Mouse (Mus musculus) gastrocnemius, adult 2 months (tissue): Measurements from ENCODE around the gene Inppl1. TPM values are rescaled to one million over a fixed set of nuclear protein-coding genes. Genes with fewer than 3 reads are reported as not detected.

ENCODE experiments used
- DNase-seq: peaks from one replicate; pipeline ENCODE4 v3.0.0; 2022
- H3K27ac ChIP-seq: fragments of 200-600 bp; 2 replicates; pipeline ENCODE4 v1.8.1; 2022; ENCODE audit warnings: mild to moderate bottlenecking
- H3K4me3 ChIP-seq: fragments of 200-600 bp; 2 replicates; pipeline ENCODE4 v1.8.1; 2022; ENCODE audit warnings: mild to moderate bottlenecking, moderate library complexity
- CTCF ChIP-seq: fragments of 200-600 bp; IDR thresholded peaks from 2 replicates; pipeline ENCODE4 v1.8.1; 2022; ENCODE audit warnings: antibody characterized with exemption, mild to moderate bottlenecking, moderate library complexity
- intact Hi-C: fragments of 180-260 bp; cut with DNase I; formaldehyde crosslinking; loops from one replicate; pipeline ENCODE4 v1.15.1; 2025
- total RNA-seq, 2 experiments: library from RNA; stranded (reverse); gene quantifications; 2 replicates each; pipeline ENCODE4 v1.2.3; 2021

Gene Inppl1
- total RNA-seq, 2 experiments from 2014 or later, result 89.0 to 96.5 TPM

DNA sequence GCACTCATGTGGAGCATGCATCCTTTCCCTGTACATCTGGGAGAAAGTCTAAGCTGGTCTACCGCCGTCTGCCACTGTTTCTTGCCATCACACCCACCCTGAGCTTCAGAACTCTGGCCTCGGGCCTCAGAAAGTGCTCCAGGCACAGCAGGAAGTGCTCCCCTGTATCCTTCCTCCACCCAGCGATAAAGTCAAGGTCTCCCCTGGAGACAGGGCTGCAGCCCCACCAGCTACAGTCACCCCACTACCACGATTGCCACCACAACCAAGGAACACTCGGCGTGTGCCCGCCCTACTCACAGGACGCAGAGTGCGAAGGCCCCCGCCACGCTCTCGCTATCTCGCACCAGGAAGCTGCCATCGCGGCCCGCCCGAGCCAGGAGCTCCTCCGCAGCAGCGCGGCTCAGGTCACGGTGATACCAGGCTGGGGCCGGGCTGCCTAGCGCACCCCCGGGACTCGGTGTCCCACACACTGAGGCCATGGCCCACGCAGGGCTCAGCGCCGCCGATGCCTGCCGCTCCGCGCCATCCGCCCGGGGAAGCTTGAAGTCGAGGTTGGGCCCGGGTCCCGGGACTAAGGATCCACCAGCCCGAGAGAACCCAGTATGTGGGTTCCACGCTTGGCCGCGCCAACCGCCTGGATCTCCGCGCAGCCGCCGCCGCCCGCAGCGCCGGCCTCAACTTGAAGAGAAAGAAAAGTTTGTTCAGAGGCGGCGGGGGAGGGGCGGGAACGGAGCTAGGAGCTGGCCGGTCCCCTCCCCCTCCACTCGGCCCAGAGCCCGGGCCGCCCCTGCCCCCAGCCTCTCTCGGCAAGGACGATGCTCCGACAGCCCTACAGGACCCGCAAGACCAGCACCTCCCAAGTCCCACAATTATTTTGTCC, 1.5 kb downstream of the Inppl1 start:
- peak; percentile 80 for DNase-seq
- Histone ChIP-seq H3K27ac (peak overlapping the region; percentile 95), H3K4me3 (peak overlapping the region; percentile 95)
- intact Hi-C loops, result loop anchor here (2.0 to 5.0 kb wide), 3 partner anchors 136 to 174 kb away; partner anchors contain the start of gene Clpb
- TF ChIP-seq CTCF, result no peak

DNA sequence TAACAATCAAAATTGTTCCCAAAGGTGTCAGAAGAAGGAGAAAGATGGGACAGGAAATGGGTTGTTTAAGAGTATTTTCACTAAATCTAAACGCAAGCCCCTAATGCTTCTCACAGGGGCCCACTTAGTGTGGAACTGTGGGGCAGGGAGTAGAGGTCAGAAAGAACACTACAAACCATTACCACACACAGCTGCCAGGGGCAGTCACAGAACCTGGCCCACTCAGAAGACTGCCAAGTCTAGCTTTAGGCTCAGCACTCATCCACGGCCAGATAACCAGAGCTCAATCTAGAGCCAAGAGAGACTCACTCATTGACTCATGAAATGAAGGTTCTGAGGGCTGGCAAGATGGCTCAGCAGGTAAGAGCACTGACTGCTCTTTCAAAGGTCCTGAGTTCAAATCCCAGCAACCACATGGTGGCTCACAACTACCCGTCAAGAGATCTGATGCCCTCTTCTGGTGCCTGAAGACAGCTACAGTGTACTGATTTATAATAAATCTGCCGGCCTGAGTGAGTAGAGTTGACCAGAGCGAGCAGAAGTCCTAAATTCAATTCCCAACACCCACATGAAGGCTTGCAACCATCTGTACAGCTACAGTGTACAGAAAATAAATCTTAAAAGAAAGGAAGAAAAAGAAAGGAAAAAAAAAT, 2.4 kb downstream of the Inppl1 start:
- H3K4me3 ChIP-seq, result peak overlapping the region; percentile 95
- peak; percentile 45 for TF ChIP-seq CTCF
- intact Hi-C loops, result loop anchor here (2.0 to 5.0 kb wide), 3 partner anchors 137 to 173 kb away; partner anchors contain the start of gene Clpb
- no peak for DNase-seq
- H3K27ac ChIP-seq, result peak overlapping the region; percentile 95

DNA sequence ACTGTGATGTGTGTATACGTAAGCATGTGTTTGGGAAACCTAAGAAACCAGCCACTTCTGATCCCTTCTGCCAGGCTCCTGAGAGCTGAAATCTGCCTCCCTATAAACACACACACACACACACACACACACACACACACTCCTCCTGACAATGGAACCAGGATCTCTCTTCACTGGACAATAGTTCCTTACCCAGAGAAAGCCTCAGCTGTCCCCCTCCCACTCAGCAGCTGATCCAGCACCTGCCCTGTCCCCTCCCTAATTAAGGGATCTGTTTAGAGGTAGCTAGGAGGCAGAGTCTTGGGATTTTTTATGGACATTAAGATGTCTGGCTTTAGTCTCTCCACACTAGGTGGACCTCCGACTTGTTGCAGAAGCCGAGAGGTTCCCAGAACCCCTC, 3.1 kb downstream of the Inppl1 start:
- Histone ChIP-seq H3K27ac (peak overlapping the region; percentile 95), H3K4me3 (no peak overlapping the region; the same call in none of the 2 replicates)
- intact Hi-C loops, result loop anchor here (5.0 kb wide), 2 partner anchors 137 to 173 kb away; partner anchors contain the start of gene Clpb
- DNase-seq, result no peak
- no peak for TF ChIP-seq CTCF

DNA sequence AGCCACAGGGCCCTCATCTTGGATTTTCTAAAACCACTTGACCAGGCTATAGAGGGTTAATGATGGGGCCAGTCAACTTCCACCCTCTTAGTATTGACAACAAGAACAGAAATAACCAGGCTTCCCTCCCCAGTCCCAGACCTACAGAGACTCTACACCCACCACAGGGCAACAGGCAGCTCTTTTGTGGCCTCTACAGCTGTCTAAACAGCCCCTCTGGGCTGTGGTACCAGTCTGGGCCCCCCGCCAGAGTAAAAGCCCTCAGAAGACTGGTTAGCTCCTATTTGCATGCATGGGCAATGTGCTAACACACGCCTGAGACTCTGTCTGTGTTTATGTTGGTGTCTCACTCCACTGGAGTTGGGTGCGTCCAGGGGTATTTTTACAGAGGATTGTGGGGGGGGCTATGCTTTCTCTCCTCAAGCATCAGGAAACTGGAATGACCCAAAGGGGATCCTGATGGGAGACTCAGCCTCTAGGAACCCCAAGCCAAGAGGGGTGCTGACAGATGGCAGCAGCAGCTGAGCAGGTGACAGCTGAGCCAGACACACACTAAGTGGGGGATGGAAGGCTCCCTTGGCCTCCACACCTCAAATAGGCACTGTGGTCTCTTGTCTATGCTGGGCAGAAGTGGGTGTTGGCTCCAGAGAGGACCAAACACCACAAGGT, 4.0 kb downstream of the Inppl1 start:
- intact Hi-C loops, result no loop called here
- DNase-seq, result no peak
- Histone ChIP-seq H3K4me3 (no peak overlapping the region; the same call in 1 of the 2 replicates), H3K27ac (peak overlapping the region; percentile 29; the same call in 1 of the 2 replicates)
- TF ChIP-seq CTCF, result no peak

DNA sequence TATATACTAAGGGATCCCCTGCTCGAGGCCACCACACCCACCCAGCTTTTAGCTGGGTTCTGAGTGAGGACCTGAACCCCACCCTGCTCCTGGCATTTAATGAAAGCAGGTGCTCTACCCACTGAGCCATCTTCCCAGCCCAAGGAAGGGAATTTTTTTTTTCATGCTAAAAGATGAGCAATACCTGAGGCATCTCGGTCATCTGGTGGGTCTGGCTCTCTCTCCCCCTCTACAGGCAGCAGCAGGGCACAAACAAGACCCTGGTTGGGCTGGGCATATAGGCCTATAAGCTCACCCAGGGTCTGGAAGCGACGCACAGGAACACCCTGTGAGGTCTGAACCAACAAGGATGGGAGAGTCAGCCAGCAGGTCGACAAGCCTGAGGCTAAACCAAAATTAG, 4.7 kb downstream of the Inppl1 start:
- no peak overlapping the region for H3K4me3 ChIP-seq
- TF ChIP-seq CTCF, result no peak
- H3K27ac ChIP-seq, result 0 out of 2 replicates have a peak overlapping the region, but pooled peaks have one; percentile 3
- no peak for DNase-seq
- intact Hi-C loops, result no loop called here

DNA sequence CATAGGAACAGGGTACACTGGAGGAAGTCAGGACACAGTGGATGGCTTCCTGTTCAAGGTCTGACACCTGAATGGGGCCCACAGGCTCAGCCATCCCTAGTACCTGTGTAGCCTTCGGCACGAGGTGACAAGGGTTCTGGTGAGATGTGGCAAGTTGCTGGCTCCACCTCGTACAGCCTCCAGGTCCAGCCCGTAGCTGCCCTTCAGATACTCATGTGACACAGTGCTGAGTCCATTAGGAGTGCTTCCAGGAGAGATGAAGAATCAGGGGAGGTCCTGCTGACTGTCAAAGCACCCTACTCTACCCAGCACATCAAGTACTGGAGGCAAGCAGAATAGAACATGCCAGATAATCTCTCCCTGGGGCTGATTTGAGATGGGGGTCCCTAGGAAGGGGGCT, 5.7 kb downstream of the Inppl1 start:
- H3K4me3 ChIP-seq, result no peak overlapping the region
- TF ChIP-seq CTCF, result no peak
- no peak for DNase-seq
- no peak overlapping the region for H3K27ac ChIP-seq
- intact Hi-C loops, result no loop called here

DNA sequence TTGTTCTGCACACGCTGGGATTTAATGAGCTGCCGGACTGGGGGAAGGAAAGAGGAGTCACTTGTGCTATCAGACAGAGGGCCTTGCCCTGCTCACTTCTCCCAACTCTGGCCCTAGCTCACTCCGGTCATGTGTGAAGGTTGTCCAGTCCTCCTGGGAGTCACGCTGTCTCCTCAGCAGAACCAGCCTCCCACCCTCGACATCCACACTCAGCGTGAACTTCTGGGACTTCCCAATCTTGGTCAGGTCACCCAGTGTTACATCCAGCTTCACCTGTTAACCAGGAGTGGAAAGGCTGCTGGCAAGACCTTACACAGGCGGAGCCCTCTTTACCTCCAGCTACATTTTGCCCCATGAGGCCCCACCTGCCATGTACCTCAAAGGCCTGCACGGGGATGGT, 6.6 kb downstream of the Inppl1 start:
- intact Hi-C loops, result no loop called here
- no peak for DNase-seq
- Histone ChIP-seq H3K27ac (no peak overlapping the region), H3K4me3 (no peak overlapping the region)
- no peak for TF ChIP-seq CTCF

DNA sequence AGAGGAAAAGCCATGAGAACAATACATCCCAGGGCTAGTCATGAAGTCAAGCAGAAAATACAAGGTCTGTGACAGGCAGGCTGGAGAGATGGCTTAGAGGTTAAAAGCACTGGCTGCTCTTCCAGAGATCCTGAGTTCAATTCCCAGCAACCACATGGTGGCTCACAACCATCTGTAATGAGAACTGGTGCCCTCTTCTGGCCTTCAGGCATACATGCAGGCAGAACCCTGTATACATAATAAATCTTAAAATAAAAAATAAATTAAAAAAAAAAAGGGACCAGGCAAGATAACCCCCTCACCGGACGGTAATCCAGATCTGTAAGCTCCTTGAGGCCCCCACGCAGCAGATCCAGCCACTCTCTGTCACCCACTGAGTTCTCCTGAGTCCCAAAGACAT, 7.7 kb downstream of the Inppl1 start:
- no peak for DNase-seq
- intact Hi-C loops, result no loop called here
- Histone ChIP-seq H3K27ac (no peak overlapping the region), H3K4me3 (no peak overlapping the region)
- peak; percentile 42 for TF ChIP-seq CTCF

DNA sequence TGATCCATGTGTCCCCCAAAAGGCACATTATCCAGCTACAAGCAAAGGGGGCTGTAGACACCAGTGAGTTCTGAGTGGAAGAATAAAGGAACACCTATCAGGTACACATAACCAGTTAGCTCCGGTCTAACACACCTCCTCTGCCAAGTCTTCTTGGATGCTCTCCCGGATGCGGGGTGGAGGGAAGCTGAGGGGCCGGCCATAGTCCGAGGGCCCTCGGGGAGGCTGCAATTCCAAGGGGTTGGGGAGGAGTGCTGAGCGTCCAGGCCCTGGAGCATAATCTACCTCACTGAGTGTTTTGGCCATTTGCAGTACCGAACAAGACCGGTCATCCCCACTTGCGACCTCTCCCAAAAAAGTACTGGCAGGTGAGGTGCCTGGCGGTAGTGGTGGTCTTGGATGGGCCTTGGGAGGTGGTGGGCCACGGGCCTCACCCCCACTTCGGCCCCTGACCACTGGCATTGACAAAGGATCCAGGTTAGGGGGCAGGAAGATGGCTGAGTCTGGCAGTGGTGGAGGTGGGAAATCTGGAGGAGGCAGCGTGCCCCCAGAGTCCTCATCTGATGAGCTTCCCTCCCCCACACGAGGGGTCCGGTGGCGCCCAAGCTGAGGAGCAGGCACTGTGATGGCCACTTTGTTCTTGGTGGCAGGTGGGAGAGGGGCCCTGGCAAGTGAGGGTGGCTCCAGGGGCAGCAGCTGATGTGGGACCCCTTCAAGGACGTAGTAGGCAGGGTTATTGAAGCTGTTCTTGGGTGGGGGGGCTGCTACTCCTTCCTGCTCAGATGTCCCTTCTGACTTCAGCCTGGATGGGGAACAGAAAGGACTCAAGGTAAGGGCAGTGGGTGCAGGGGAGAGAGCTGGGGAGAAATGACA, 14.0 kb downstream of the Inppl1 start:
- no peak overlapping the region for H3K27ac ChIP-seq
- TF ChIP-seq CTCF, result no peak
- intact Hi-C loops, result no loop called here
- no peak overlapping the region for H3K4me3 ChIP-seq
- no peak for DNase-seq

DNA sequence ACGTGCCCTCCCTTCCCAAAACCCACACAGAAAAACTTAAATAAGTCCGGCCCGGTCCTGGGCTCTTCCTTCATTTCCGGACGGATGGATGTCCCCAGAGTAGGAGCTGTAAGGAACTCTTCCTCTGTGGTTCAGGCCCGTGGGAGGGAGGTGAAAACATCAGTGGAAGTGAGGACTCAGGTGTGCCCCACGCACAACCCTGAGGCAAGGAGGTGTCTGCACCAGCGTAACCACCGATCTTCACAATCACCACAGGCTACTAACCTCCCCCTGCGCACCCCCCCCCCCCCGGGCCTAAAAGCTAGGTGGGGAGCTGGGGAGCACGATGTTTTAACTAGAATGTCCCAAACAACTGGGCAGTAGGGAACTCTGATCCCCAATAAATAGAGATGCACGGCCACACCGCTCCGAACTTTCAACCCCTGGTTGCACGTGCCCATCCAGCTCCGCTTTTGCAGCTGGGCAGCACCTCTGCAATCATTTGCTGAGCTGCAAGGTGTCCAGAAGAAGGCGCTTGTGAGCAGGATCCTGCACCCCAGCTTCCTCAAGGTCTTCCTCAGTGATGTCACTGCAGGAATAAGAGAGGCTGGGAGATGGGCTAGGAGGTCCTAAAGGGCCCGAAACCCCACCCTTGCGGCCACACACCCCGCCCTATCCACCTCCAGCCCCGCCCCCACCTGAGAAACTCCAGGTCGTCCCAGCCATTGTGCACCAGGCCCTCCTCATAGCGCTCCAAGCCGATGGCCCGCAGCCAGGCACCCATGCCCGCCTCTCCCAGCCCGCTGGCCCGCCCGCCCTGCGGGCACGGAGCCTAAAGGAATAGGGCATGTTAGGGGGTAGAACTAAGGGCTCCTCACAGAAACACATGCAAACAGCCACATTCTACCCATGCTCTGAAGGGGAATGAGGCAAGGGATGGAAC, 14.9 kb downstream of the Inppl1 start:
- peak; percentile 47 for DNase-seq
- H3K27ac ChIP-seq, result no peak overlapping the region
- H3K4me3 ChIP-seq, result no peak overlapping the region
- intact Hi-C loops, result no loop called here
- peak; percentile 46 for TF ChIP-seq CTCF
